Mouse (Mus musculus) liver, embryonic 16.5 days (tissue): ENCODE measurements at regions not wholly inside any gene's neighbourhood (a gene's known extent, or its start where the extent isn't known, plus 50 kb on each side); places are given as distances from the start of the nearest gene placed in this dataset.

Experiments
- ATAC-seq: fragments of 200-750 bp; cut with Nextera tagmentation; 2 replicates; pipeline ENCODE4 v1.8.0; 2017; ENCODE audit warnings: low read depth, mild to moderate bottlenecking, moderate number of reproducible peaks, moderate library complexity
- H3K27ac ChIP-seq: fragments of 300-500 bp; sonication (generic); 2 replicates; pipeline ENCODE4 v1.5.1; 2014; ENCODE audit warnings: mild to moderate bottlenecking, low read length
- H3K27me3 ChIP-seq: fragments of 300-500 bp; sonication (generic); 2 replicates; pipeline ENCODE4 v1.6.1; 2014; ENCODE audit warnings: low read depth, low read length, mixed read lengths; ENCODE audit not compliant: control insufficient read depth, insufficient read depth
- H3K36me3 ChIP-seq: fragments of 300-500 bp; sonication (generic); 2 replicates; pipeline ENCODE4 v1.6.1; 2014; ENCODE audit warnings: mild to moderate bottlenecking; ENCODE audit not compliant: control insufficient read depth, insufficient read depth
- H3K4me1 ChIP-seq: fragments of 300-500 bp; sonication (generic); 2 replicates; pipeline ENCODE4 v1.6.1; 2014; ENCODE audit warnings: low read depth, low read length, mixed read lengths; ENCODE audit not compliant: control insufficient read depth
- H3K4me2 ChIP-seq: fragments of 300-500 bp; sonication (generic); 2 replicates; pipeline ENCODE4 v1.6.1; 2014; ENCODE audit warnings: low read depth, low read length, mixed read lengths
- H3K4me3 ChIP-seq: fragments of 300-500 bp; sonication (generic); 2 replicates; pipeline ENCODE4 v1.5.1; 2014; ENCODE audit warnings: low read depth, mild to moderate bottlenecking, low read length
- H3K9ac ChIP-seq: fragments of 300-500 bp; sonication (generic); 2 replicates; pipeline ENCODE4 v1.6.1; 2014; ENCODE audit warnings: low read depth, low read length
- H3K9me3 ChIP-seq: fragments of 300-500 bp; sonication (generic); replicated peaks from 2 replicates; pipeline ENCODE4 v1.6.1; 2016; ENCODE audit warnings: low read length; ENCODE audit not compliant: control insufficient read depth
- WGBS: fragments of 180-500 bp; shearing (Covaris S2); extraction: QIAGEN DNeasy Blood & Tissue Kit; methylation state at CpG from one replicate; pipeline ENCODE4 v1.1.7; 2014; ENCODE audit not compliant: insufficient replicate concordance; 5-methylcytosine and 5-hydroxymethylcytosine counted together

GRCm38 (mm10) chr3:149262332-149262970, 272.1 kb upstream of the Adgrl2 start:
- no peak for ATAC-seq
- Histone ChIP-seq H3K9me3 (no peaks in the 10 kb centered on the region), H3K36me3 (no peaks in the 10 kb centered on the region), H3K27ac (no peak overlapping the region), H3K4me2 (no peak overlapping the region), H3K9ac (no peak overlapping the region), H3K4me1 (no peaks in the 10 kb centered on the region), H3K27me3 (no peaks in the 10 kb centered on the region), H3K4me3 (no peak overlapping the region)
- WGBS, result 60% methylated on average over 3 of the region's 3 CpGs

GRCm38 (mm10) chr3:149261764-149262163, 271.4 kb upstream of the Adgrl2 start:
- no peaks in the 10 kb centered on the region for H3K4me1 ChIP-seq
- ATAC-seq, result no peak
- H3K36me3 ChIP-seq, result no peaks in the 10 kb centered on the region
- no peak overlapping the region for H3K9ac ChIP-seq
- no peak overlapping the region for H3K4me2 ChIP-seq
- no peak overlapping the region for H3K27ac ChIP-seq
- H3K4me3 ChIP-seq, result no peak overlapping the region
- H3K9me3 ChIP-seq, result no peaks in the 10 kb centered on the region
- WGBS, result 65% methylated on average over 6 of the region's 6 CpGs
- no peaks in the 10 kb centered on the region for H3K27me3 ChIP-seq

GRCm38 (mm10) chr3:149258826-149259225, 268.5 kb upstream of the Adgrl2 start:
- H3K27ac ChIP-seq, result no peak overlapping the region
- WGBS, result 79% methylated on average over 6 of the region's 6 CpGs
- no peak overlapping the region for H3K4me2 ChIP-seq
- no peak for ATAC-seq
- H3K36me3 ChIP-seq, result no peaks in the 10 kb centered on the region
- H3K4me1 ChIP-seq, result no peaks in the 10 kb centered on the region
- H3K27me3 ChIP-seq, result no peaks in the 10 kb centered on the region
- H3K9ac ChIP-seq, result no peak overlapping the region
- no peak overlapping the region for H3K4me3 ChIP-seq
- H3K9me3 ChIP-seq, result no peaks in the 10 kb centered on the region

- Histone ChIP-seq H3K9ac (no peak overlapping the region), H3K27ac (no peak overlapping the region), H3K9me3 (no peaks in the 10 kb centered on the region), H3K27me3 (no peaks in the 10 kb centered on the region), H3K4me2 (no peak overlapping the region), H3K4me1 (no peaks in the 10 kb centered on the region), H3K4me3 (no peak overlapping the region), H3K36me3 (no peaks in the 10 kb centered on the region)
- no peak for ATAC-seq
- 67% methylated on average over 9 of the region's 9 CpGs for WGBS
These were observed 266.5 kb upstream of the Adgrl2 start for GRCm38 (mm10) chr3:149256891-149257290.

GRCm38 (mm10) chr3:149253080-149253479, 262.7 kb upstream of the Adgrl2 start:
- Histone ChIP-seq H3K27ac (no peak overlapping the region), H3K4me1 (no peaks in the 10 kb centered on the region), H3K4me2 (no peak overlapping the region), H3K9me3 (no peaks in the 10 kb centered on the region), H3K9ac (no peak overlapping the region), H3K4me3 (no peak overlapping the region), H3K36me3 (no peaks in the 10 kb centered on the region), H3K27me3 (no peaks in the 10 kb centered on the region)
- 62% methylated on average over 6 of the region's 6 CpGs for WGBS
- no peak for ATAC-seq

GRCm38 (mm10) chr3:149252144-149252543, 261.8 kb upstream of the Adgrl2 start:
- Histone ChIP-seq H3K27ac (no peak overlapping the region), H3K4me2 (no peak overlapping the region), H3K4me3 (no peak overlapping the region), H3K27me3 (no peaks in the 10 kb centered on the region), H3K9ac (no peak overlapping the region), H3K36me3 (no peaks in the 10 kb centered on the region), H3K4me1 (no peaks in the 10 kb centered on the region), H3K9me3 (no peaks in the 10 kb centered on the region)
- ATAC-seq, result no peak
- WGBS, result 66% methylated on average over 6 of the region's 6 CpGs

GRCm38 (mm10) chr3:149247626-149247987, 257.3 kb upstream of the Adgrl2 start:
- ATAC-seq, result no peak
- Histone ChIP-seq H3K36me3 (no peaks in the 10 kb centered on the region), H3K4me3 (no peak overlapping the region), H3K27me3 (no peaks in the 10 kb centered on the region), H3K9me3 (no peaks in the 10 kb centered on the region), H3K4me1 (no peaks in the 10 kb centered on the region), H3K9ac (no peak overlapping the region), H3K27ac (no peak overlapping the region), H3K4me2 (no peak overlapping the region)
- 59% methylated on average over 6 of the region's 6 CpGs for WGBS

GRCm38 (mm10) chr3:149246935-149247625, 256.7 kb upstream of the Adgrl2 start:
- Histone ChIP-seq H3K36me3 (no peaks in the 10 kb centered on the region), H3K4me2 (no peak overlapping the region), H3K9me3 (no peaks in the 10 kb centered on the region), H3K27me3 (no peaks in the 10 kb centered on the region), H3K9ac (no peak overlapping the region), H3K4me3 (no peak overlapping the region), H3K4me1 (no peaks in the 10 kb centered on the region), H3K27ac (no peak overlapping the region)
- no peak for ATAC-seq
- 62% methylated on average over 10 of the region's 10 CpGs for WGBS

- Histone ChIP-seq H3K27me3 (no peaks in the 10 kb centered on the region), H3K27ac (no peak overlapping the region), H3K4me2 (no peak overlapping the region), H3K36me3 (no peaks in the 10 kb centered on the region), H3K4me1 (no peaks in the 10 kb centered on the region), H3K9ac (no peak overlapping the region), H3K4me3 (no peak overlapping the region), H3K9me3 (no peaks in the 10 kb centered on the region)
- no peak for ATAC-seq
- WGBS, result 74% methylated on average over 3 of the region's 3 CpGs
These were observed 249.3 kb upstream of the Adgrl2 start for GRCm38 (mm10) chr3:149239664-149240063.
